Mouse (Mus musculus) cerebral cortex, adult 2 months (tissue): ENCODE results near the gene Tnpo1.

Source experiments
- WGBS: fragments of 180-500 bp; shearing (Covaris S2); methylation state at CpG from one replicate; pipeline ENCODE4 v1.1.7; 2018; 5-methylcytosine and 5-hydroxymethylcytosine counted together

The Tnpo1 gene

GRCm38 (mm10) chr13:98925486-98926212, 535 bp downstream of the Tnpo1 start:
- under 1% methylated on average over 53 of the region's 66 CpGs for WGBS

- 5% methylated on average over 11 of the region's 11 CpGs for WGBS
Observed at GRCm38 (mm10) chr13:98924897-98925485, 1.2 kb downstream of the Tnpo1 start.

GRCm38 (mm10) chr13:98922806-98923205, 3.4 kb downstream of the Tnpo1 start:
- WGBS = 63% methylated on average over 3 of the region's 3 CpGs

- 89% methylated on average over 7 of the region's 7 CpGs for WGBS
Observed at GRCm38 (mm10) chr13:98921276-98921675, 4.9 kb downstream of the Tnpo1 start.

GRCm38 (mm10) chr13:98920300-98920699, 5.9 kb downstream of the Tnpo1 start:
- WGBS = 40% methylated on average over 3 of the region's 3 CpGs

GRCm38 (mm10) chr13:98919695-98920094, 6.5 kb downstream of the Tnpo1 start:
- 67% methylated on average over 8 of the region's 8 CpGs for WGBS

- WGBS = 72% methylated on average over 2 of the region's 2 CpGs
Observed at GRCm38 (mm10) chr13:98917851-98918250, 8.3 kb downstream of the Tnpo1 start.

GRCm38 (mm10) chr13:98915591-98915990, 10.6 kb downstream of the Tnpo1 start:
- WGBS = 63% methylated on average over 4 of the region's 4 CpGs

- 44% methylated on average over 5 of the region's 5 CpGs for WGBS
Observed at GRCm38 (mm10) chr13:98914844-98915212, 11.4 kb downstream of the Tnpo1 start.

- WGBS = 41% methylated on average over 14 of the region's 14 CpGs
Observed at GRCm38 (mm10) chr13:98914010-98914843, 12.0 kb downstream of the Tnpo1 start.

- 56% methylated on average over 7 of the region's 7 CpGs for WGBS
Observed at GRCm38 (mm10) chr13:98913196-98913595, 13.0 kb downstream of the Tnpo1 start.

GRCm38 (mm10) chr13:98912602-98913001, 13.6 kb downstream of the Tnpo1 start:
- 45% methylated on average over 8 of the region's 8 CpGs for WGBS

- WGBS = 35% methylated on average over 3 of the region's 3 CpGs
Observed at GRCm38 (mm10) chr13:98910801-98911200, 15.4 kb downstream of the Tnpo1 start.

- 91% methylated on average over 2 of the region's 2 CpGs for WGBS
Observed at GRCm38 (mm10) chr13:98904608-98905007, 21.6 kb downstream of the Tnpo1 start.

GRCm38 (mm10) chr13:98902366-98903025, 23.7 kb downstream of the Tnpo1 start:
- 69% methylated on average over 8 of the region's 8 CpGs for WGBS

- 84% methylated on average over 3 of the region's 3 CpGs for WGBS
Observed at GRCm38 (mm10) chr13:98899550-98899949, 26.6 kb downstream of the Tnpo1 start.

- 31% methylated on average over 5 of the region's 5 CpGs for WGBS
Observed at GRCm38 (mm10) chr13:98897577-98897976, 28.6 kb downstream of the Tnpo1 start.

GRCm38 (mm10) chr13:98896434-98897126, 29.6 kb downstream of the Tnpo1 start:
- 50% methylated on average over 7 of the region's 7 CpGs for WGBS

GRCm38 (mm10) chr13:98896013-98896412, 30.2 kb downstream of the Tnpo1 start:
- WGBS = 55% methylated on average over 4 of the region's 4 CpGs

- WGBS = 30% methylated on average over 2 of the region's 2 CpGs
Observed at GRCm38 (mm10) chr13:98894900-98895299, 31.3 kb downstream of the Tnpo1 start.

- 26% methylated on average over 8 of the region's 8 CpGs for WGBS
Observed at GRCm38 (mm10) chr13:98891443-98891842, 34.7 kb downstream of the Tnpo1 start.

- under 1% methylated on average over 32 of the region's 32 CpGs for WGBS
Observed at GRCm38 (mm10) chr13:98890871-98891219, 35.3 kb downstream of the Tnpo1 start.
